Mouse (Mus musculus) liver, embryonic 15.5 days (tissue): ENCODE results near the gene Ptprm. TPM values are rescaled to one million over a fixed set of nuclear protein-coding genes. Genes with fewer than 3 reads are reported as not detected.

Source experiments
- ATAC-seq: fragments of 200-750 bp; cut with Nextera tagmentation; 2 replicates; pipeline ENCODE4 v1.8.0; 2017; ENCODE audit warnings: moderate number of reproducible peaks, mild to moderate bottlenecking, moderate library complexity; ENCODE audit not compliant: insufficient read depth
- H3K27ac ChIP-seq: fragments of 300-500 bp; sonication (generic); replicated peaks from 2 replicates; pipeline ENCODE4 v1.5.1; 2015; ENCODE audit warnings: mild to moderate bottlenecking, inconsistent platforms
- H3K27me3 ChIP-seq: fragments of 300-500 bp; sonication (generic); 2 replicates; pipeline ENCODE4 v1.6.1; 2015; ENCODE audit warnings: mild to moderate bottlenecking, inconsistent platforms
- H3K36me3 ChIP-seq: fragments of 300-500 bp; sonication (generic); replicated peaks from 2 replicates; pipeline ENCODE4 v1.6.1; 2015; ENCODE audit warnings: moderate library complexity, mild to moderate bottlenecking, inconsistent platforms
- H3K4me1 ChIP-seq: fragments of 300-500 bp; sonication (generic); replicated peaks from 2 replicates; pipeline ENCODE4 v1.6.1; 2015; ENCODE audit warnings: inconsistent platforms
- H3K4me2 ChIP-seq: fragments of 300-500 bp; sonication (generic); 2 replicates; pipeline ENCODE4 v1.6.1; 2015; ENCODE audit warnings: moderate library complexity, mild to moderate bottlenecking, inconsistent platforms
- H3K4me3 ChIP-seq: fragments of 300-500 bp; sonication (generic); replicated peaks from 2 replicates; pipeline ENCODE4 v1.5.1; 2015; ENCODE audit warnings: mild to moderate bottlenecking, inconsistent platforms
- H3K9ac ChIP-seq: fragments of 300-500 bp; sonication (generic); 2 replicates; pipeline ENCODE4 v1.6.1; 2015; ENCODE audit warnings: moderate library complexity, mild to moderate bottlenecking, inconsistent platforms
- H3K9me3 ChIP-seq: fragments of 300-500 bp; sonication (generic); replicated peaks from 2 replicates; pipeline ENCODE4 v1.6.1; 2016; ENCODE audit warnings: inconsistent platforms
- WGBS: fragments of 180-500 bp; shearing (Covaris S2); methylation state at CpG from one replicate; pipeline ENCODE4 v1.1.7; 2015; ENCODE audit warnings: mixed read lengths; ENCODE audit not compliant: insufficient replicate concordance; 5-methylcytosine and 5-hydroxymethylcytosine counted together
- polyA plus RNA-seq: library from polyadenylated mRNA; unstranded; fragments of >200 nt; fragmentation: Nextera tagmentation; extraction: Ambion mirVana; gene quantifications from 2 replicates; pipeline ENCODE4 v1.2.1, GENCODE M21; 2015

Ptprm gene
- polyA plus RNA-seq, 1 experiment from 2014 or later = 1.4 TPM

GRCm38 (mm10) chr17:67011836-67012583 is 342.2 kb downstream of the Ptprm start:
- no peak for ATAC-seq
- H3K4me1 ChIP-seq = no peaks in the 10 kb centered on the region
- 77% methylated on average over 6 of the region's 6 CpGs for WGBS
- H3K4me3 ChIP-seq = no peak overlapping the region
- no peaks in the 10 kb centered on the region for H3K36me3 ChIP-seq
- H3K9ac ChIP-seq = no peak overlapping the region
- H3K27me3 ChIP-seq = no peaks in the 10 kb centered on the region
- H3K27ac ChIP-seq = no peak overlapping the region
- H3K4me2 ChIP-seq = no peak overlapping the region
- no peaks in the 10 kb centered on the region for H3K9me3 ChIP-seq

- Histone ChIP-seq H3K9me3 (no peaks in the 10 kb centered on the region), H3K9ac (no peak overlapping the region), H3K4me2 (no peak overlapping the region), H3K36me3 (no peaks in the 10 kb centered on the region), H3K4me1 (no peaks in the 10 kb centered on the region), H3K27ac (no peak overlapping the region), H3K4me3 (no peak overlapping the region), H3K27me3 (no peaks in the 10 kb centered on the region)
- whole genome bisulfite sequencing = 57% methylated on average over 4 of the region's 4 CpGs
- ATAC-seq = no peak
Observed at GRCm38 (mm10) chr17:67010136-67010535, 344.1 kb downstream of the Ptprm start.

GRCm38 (mm10) chr17:67008137-67008536 is 346.1 kb downstream of the Ptprm start:
- Histone ChIP-seq H3K4me1 (no peaks in the 10 kb centered on the region), H3K27ac (no peak overlapping the region), H3K4me3 (no peak overlapping the region), H3K27me3 (no peaks in the 10 kb centered on the region), H3K36me3 (no peaks in the 10 kb centered on the region), H3K9me3 (no peaks in the 10 kb centered on the region), H3K4me2 (no peak overlapping the region), H3K9ac (no peak overlapping the region)
- 72% methylated on average over 9 of the region's 9 CpGs for WGBS
- ATAC-seq = no peak

- H3K4me3 ChIP-seq = no peak overlapping the region
- H3K9ac ChIP-seq = no peak overlapping the region
- no peaks in the 10 kb centered on the region for H3K36me3 ChIP-seq
- no peaks in the 10 kb centered on the region for H3K4me1 ChIP-seq
- 68% methylated on average over 14 of the region's 14 CpGs for WGBS
- H3K27ac ChIP-seq = no peak overlapping the region
- H3K9me3 ChIP-seq = no peaks in the 10 kb centered on the region
- H3K27me3 ChIP-seq = no peaks in the 10 kb centered on the region
- H3K4me2 ChIP-seq = no peak overlapping the region
- no peak for ATAC-seq
Observed at GRCm38 (mm10) chr17:67006740-67007385, 347.4 kb downstream of the Ptprm start.

GRCm38 (mm10) chr17:66996882-66997281 is 357.4 kb downstream of the Ptprm start:
- Histone ChIP-seq H3K9ac (no peak overlapping the region), H3K4me2 (no peak overlapping the region), H3K4me3 (no peak overlapping the region), H3K36me3 (no peaks in the 10 kb centered on the region), H3K9me3 (peaks cover 3% of the 10 kb centered on the region; the same call in 1 of the 2 replicates), H3K4me1 (no peaks in the 10 kb centered on the region), H3K27me3 (no peaks in the 10 kb centered on the region), H3K27ac (no peak overlapping the region)
- WGBS = 56% methylated on average over 2 of the region's 2 CpGs
- ATAC-seq = no peak

- Histone ChIP-seq H3K4me1 (no peaks in the 10 kb centered on the region), H3K4me2 (no peak overlapping the region), H3K9me3 (peaks cover 3% of the 10 kb centered on the region; the same call in 1 of the 2 replicates), H3K27ac (no peak overlapping the region), H3K4me3 (no peak overlapping the region), H3K27me3 (no peaks in the 10 kb centered on the region), H3K9ac (no peak overlapping the region), H3K36me3 (no peaks in the 10 kb centered on the region)
- WGBS = 73% methylated on average over 6 of the region's 6 CpGs
- ATAC-seq = no peak
Observed at GRCm38 (mm10) chr17:66996016-66996415, 358.2 kb downstream of the Ptprm start.

GRCm38 (mm10) chr17:66991815-66992214 is 362.4 kb downstream of the Ptprm start:
- H3K4me3 ChIP-seq = no peak overlapping the region
- H3K27me3 ChIP-seq = no peaks in the 10 kb centered on the region
- H3K27ac ChIP-seq = no peak overlapping the region
- H3K4me1 ChIP-seq = no peaks in the 10 kb centered on the region
- no peak for ATAC-seq
- H3K9me3 ChIP-seq = no peaks in the 10 kb centered on the region
- 71% methylated on average over 4 of the region's 4 CpGs for WGBS
- no peak overlapping the region for H3K4me2 ChIP-seq
- H3K9ac ChIP-seq = no peak overlapping the region
- no peaks in the 10 kb centered on the region for H3K36me3 ChIP-seq

- ATAC-seq = no peak
- H3K9me3 ChIP-seq = no peaks in the 10 kb centered on the region
- 41% methylated on average over 2 of the region's 2 CpGs for whole genome bisulfite sequencing
- no peaks in the 10 kb centered on the region for H3K4me1 ChIP-seq
- H3K4me3 ChIP-seq = no peak overlapping the region
- H3K27me3 ChIP-seq = no peaks in the 10 kb centered on the region
- H3K9ac ChIP-seq = no peak overlapping the region
- H3K27ac ChIP-seq = no peak overlapping the region
- no peak overlapping the region for H3K4me2 ChIP-seq
- no peaks in the 10 kb centered on the region for H3K36me3 ChIP-seq
Observed at GRCm38 (mm10) chr17:66990761-66991160, 363.5 kb downstream of the Ptprm start.

GRCm38 (mm10) chr17:66988014-66988413 is 366.2 kb downstream of the Ptprm start:
- H3K27me3 ChIP-seq = no peaks in the 10 kb centered on the region
- no peak overlapping the region for H3K27ac ChIP-seq
- WGBS = 66% methylated on average over 1 of the region's 1 CpGs
- no peak for ATAC-seq
- H3K4me3 ChIP-seq = no peak overlapping the region
- no peak overlapping the region for H3K4me2 ChIP-seq
- no peak overlapping the region for H3K9ac ChIP-seq
- no peaks in the 10 kb centered on the region for H3K4me1 ChIP-seq
- H3K9me3 ChIP-seq = no peaks in the 10 kb centered on the region
- H3K36me3 ChIP-seq = no peaks in the 10 kb centered on the region

GRCm38 (mm10) chr17:66981649-66982048 is 372.6 kb downstream of the Ptprm start:
- Histone ChIP-seq H3K36me3 (no peaks in the 10 kb centered on the region), H3K9me3 (no peaks in the 10 kb centered on the region), H3K9ac (no peak overlapping the region), H3K27me3 (no peaks in the 10 kb centered on the region), H3K27ac (no peak overlapping the region), H3K4me1 (no peaks in the 10 kb centered on the region), H3K4me3 (no peak overlapping the region), H3K4me2 (no peak overlapping the region)
- 76% methylated on average over 2 of the region's 2 CpGs for WGBS
- ATAC-seq = no peak

GRCm38 (mm10) chr17:66979971-66980370 is 374.3 kb downstream of the Ptprm start:
- no peaks in the 10 kb centered on the region for H3K27me3 ChIP-seq
- H3K9me3 ChIP-seq = no peaks in the 10 kb centered on the region
- H3K9ac ChIP-seq = no peak overlapping the region
- no peak overlapping the region for H3K27ac ChIP-seq
- WGBS = 41% methylated on average over 5 of the region's 5 CpGs
- ATAC-seq = no peak
- no peak overlapping the region for H3K4me3 ChIP-seq
- no peaks in the 10 kb centered on the region for H3K36me3 ChIP-seq
- H3K4me2 ChIP-seq = no peak overlapping the region
- H3K4me1 ChIP-seq = no peaks in the 10 kb centered on the region
